Mouse (Mus musculus): Measurements from ENCODE around the gene Tmem267. TPM values are rescaled to one million over a fixed set of nuclear protein-coding genes. Genes with fewer than 3 reads are reported as not detected.

Tmem267 gene
- total and polyA plus RNA-seq, 3 experiments = 9.2 to 31.3 (median 26.0) TPM

GRCm38 (mm10) chr13:119656846-119657416 is 169.1 kb downstream of the Tmem267 start:
- Histone ChIP-seq H3K79me2 (replicated peaks; ENCODE audit: control insufficient read depth, extremely low read depth, insufficient read depth, poor library complexity, severe bottlenecking) (no peaks in the 10 kb centered on the region), H3K4me1 (ENCODE audit: control insufficient read depth in 1 of 2, insufficient read depth in 2 of 2) (no peaks in the 10 kb centered on the region), H3K27ac (ENCODE audit: insufficient read depth, low read depth) (no peak overlapping the region), H3K9ac (ENCODE audit: insufficient read depth, low read depth) (no peak overlapping the region), H3K9me3 (replicated peaks; ENCODE audit: low read length) (no peaks in the 10 kb centered on the region), H3K36me3 (replicated peaks in 1 of 2; ENCODE audit: control insufficient read depth in 1 of 2, insufficient read depth in 1 of 2, low read length in 1 of 2) (no peaks in the 10 kb centered on the region), H3K27me3 (replicated peaks) (no peaks in the 10 kb centered on the region), H3K4me3 (replicated peaks in 1 of 3; ENCODE audit: low read depth in 2 of 3, low read length in 2 of 3, poor library complexity in 1 of 3) (no peak overlapping the region), H3K4me2 (ENCODE audit: insufficient read depth, low read depth, poor library complexity, severe bottlenecking) (no peak overlapping the region)
- TF ChIP-seq MAX (IDR thresholded peaks at IDR 0.05; ENCODE audit: low read length) (no peak), POLR2AphosphoS2 (IDR thresholded peaks at IDR 0.05; ENCODE audit: low read depth, low read length) (no peak), ETS1 (conservative IDR thresholded peaks at IDR 0.05; ENCODE audit: low read depth, low read length) (no peak), ZC3H11A (IDR thresholded peaks at IDR 0.05; ENCODE audit: low read depth, low read length) (no peak), ZMIZ1 (IDR thresholded peaks at IDR 0.05; ENCODE audit: low read depth, low read length) (no peak), USF2 (conservative IDR thresholded peaks at IDR 0.05; ENCODE audit: low read depth, low read length) (no peak), USF1 (IDR thresholded peaks at IDR 0.05; ENCODE audit: low read depth, low read length) (no peak), GABPA (IDR thresholded peaks at IDR 0.05; ENCODE audit: insufficient replicate concordance, low read depth, low read length) (no peak), JUN (IDR thresholded peaks at IDR 0.05; ENCODE audit: insufficient read depth, low read depth, low read length) (no peak), MEF2A (IDR thresholded peaks at IDR 0.05; ENCODE audit: borderline replicate concordance, low read depth, low read length) (no peak), MAZ (IDR thresholded peaks at IDR 0.05; ENCODE audit: low read depth, low read length) (no peak), KAT2A (IDR thresholded peaks at IDR 0.05; ENCODE audit: insufficient replicate concordance, low read length) (no peak), ELF1 (IDR thresholded peaks at IDR 0.05; ENCODE audit: low read depth, low read length) (no peak), TCF12 (IDR thresholded peaks at IDR 0.05; ENCODE audit: low read depth, low read length) (no peak), MXI1 (IDR thresholded peaks at IDR 0.05; ENCODE audit: low read depth, low read length) (no peak), NRF1 (IDR thresholded peaks at IDR 0.05; ENCODE audit: low read depth, low read length) (no peak), CHD2 (IDR thresholded peaks at IDR 0.05; ENCODE audit: low read length) (no peak), MAFK (IDR thresholded peaks at IDR 0.05; ENCODE audit: insufficient replicate concordance, low read length) (no peak), CHD1 (IDR thresholded peaks at IDR 0.05; ENCODE audit: low read depth, low read length) (no peak), PAX5 (IDR thresholded peaks at IDR 0.05; ENCODE audit: low read length) (no peak)
- DNase-seq (ENCODE audit: extremely low read depth) = no peak
- dilution Hi-C loops (cut with MboI; ENCODE audit: extremely low pct_ligation_motif_present, extremely low pct_unique_long_range_greater_than_20kb, low sequenced_read_pairs) = no loop called here
- in situ Hi-C loops (cut with MboI; ENCODE audit: low pct_ligation_motif_present, low pct_unique_long_range_greater_than_20kb, low sequenced_read_pairs) = no loop called here

Other genes starting within 250 kb of the Tmem267 start
- 25.7 and 29.2 TPM in 2 replicates for gene Paip1, start 59.4 kb upstream of the Tmem267 start, total RNA-seq (2012; rRNA removed)
- 53.2 and 55.7 TPM in 2 replicates for gene Paip1, start 59.4 kb upstream of the Tmem267 start, total RNA-seq (2014; rRNA removed)
- gene Paip1, start 59.4 kb upstream of the Tmem267 start, polyA plus RNA-seq (2012; ENCODE audit: insufficient read length, low read depth) = 37.5 and 44.7 TPM in 2 replicates
- 24.8 and 26.0 TPM in 2 replicates for gene 4833420G17Rik, start 25.3 kb upstream of the Tmem267 start, total RNA-seq (2012; rRNA removed)
- 35.9 and 41.1 TPM in 2 replicates for gene 4833420G17Rik, start 25.3 kb upstream of the Tmem267 start, total RNA-seq (2014; rRNA removed)
- 35.1 and 39.1 TPM in 2 replicates for gene 4833420G17Rik, start 25.3 kb upstream of the Tmem267 start, polyA plus RNA-seq (2012; ENCODE audit: insufficient read length, low read depth)
- 1.6 and 1.9 TPM in 2 replicates for gene 3110070M22Rik, start 344 bp downstream of the Tmem267 start, total RNA-seq (2012; rRNA removed)
- 1.0 and 1.7 TPM in 2 replicates for gene 3110070M22Rik, start 344 bp downstream of the Tmem267 start, total RNA-seq (2014; rRNA removed)
- gene 3110070M22Rik, start 344 bp downstream of the Tmem267 start, polyA plus RNA-seq (2012; ENCODE audit: insufficient read length, low read depth) = 1.4 and 1.5 TPM in 2 replicates
- gene Ccl28, start 135.8 kb downstream of the Tmem267 start, total RNA-seq (2012; rRNA removed) = 0.04 TPM in 2 replicates
- gene Ccl28, start 135.8 kb downstream of the Tmem267 start, total RNA-seq (2014; rRNA removed) = 0.22 and 0.27 TPM in 2 replicates
- 0.10 and 0.11 TPM in 2 replicates for gene Ccl28, start 135.8 kb downstream of the Tmem267 start, polyA plus RNA-seq (2012; ENCODE audit: insufficient read length, low read depth)
- gene Hmgcs1, start 202.3 kb downstream of the Tmem267 start, total RNA-seq (2012; rRNA removed) = 57.6 and 61.2 TPM in 2 replicates
- gene Hmgcs1, start 202.3 kb downstream of the Tmem267 start, total RNA-seq (2014; rRNA removed) = 175 and 225 TPM in 2 replicates
- gene Hmgcs1, start 202.3 kb downstream of the Tmem267 start, polyA plus RNA-seq (2012; ENCODE audit: insufficient read length, low read depth) = 105 and 119 TPM in 2 replicates